Comparison of ENCODE assay signal across 13 mouse cellular contexts in genomic region chr2:14858301-14858700, GRCm38 (mm10).
"Had no signal": no experiment of that assay in that cellular context is flagged by ENCODE, and none has a peak within 500 bp of the region (broad histone marks: within the 10 kb centered on the region; RNA-seq: fewer than 3 reads in every experiment).

No protein-coding gene starts in this region.

- DNase-seq: gastrocnemius, adult 2 months; gastrocnemius, postnatal 10 days; gastrocnemius, postnatal 25 days; heart, adult 2 months; heart, postnatal 10 days; heart, postnatal 4 days; kidney, adult 18-20 months; kidney, adult 8-10 months; kidney, postnatal 10 days; kidney, postnatal 25 days; kidney, postnatal 4 days; layer of hippocampus, postnatal 36 days; left cerebral cortex, postnatal 4 days had no signal
